Mouse (Mus musculus): ENCODE results near the gene Dnaaf1. TPM values are rescaled to one million over a fixed set of nuclear protein-coding genes. Genes with fewer than 3 reads are reported as not detected.

The Dnaaf1 gene
- polyA plus RNA-seq, 1 experiment from 2014 or later, result 0.06 TPM

DNA sequence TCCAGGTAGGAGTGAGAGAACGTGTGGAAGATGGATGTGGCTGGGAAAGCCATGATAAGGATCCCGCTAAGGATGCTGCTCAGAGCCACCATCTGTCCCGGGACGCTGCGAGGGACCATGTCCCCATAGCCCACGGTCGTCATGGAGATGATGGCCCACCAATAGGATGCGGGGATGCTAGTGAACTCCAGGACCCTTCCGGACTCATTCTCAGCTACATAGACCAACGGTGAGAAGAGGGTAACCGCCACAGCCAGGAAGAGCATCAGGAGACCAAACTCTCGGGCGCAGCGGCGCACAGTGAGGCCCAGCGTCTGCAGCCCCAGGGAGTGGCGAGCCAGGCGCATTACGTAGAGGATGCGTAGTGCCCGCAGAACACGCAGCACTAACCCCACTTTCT lies 50.8 kb downstream of the Dnaaf1 start:
- H3K4me1 ChIP-seq, result no peaks in the 10 kb centered on the region
- no peaks in the 10 kb centered on the region for H3K9me3 ChIP-seq
- no peak for ATAC-seq (ENCODE audit: insufficient number of reproducible peaks, low FRiP score, low TSS enrichment, low read depth)
- no peak overlapping the region for H3K27ac ChIP-seq
- WGBS, result 82% methylated on average over 22 of the region's 22 CpGs
- no peak overlapping the region for H3K9ac ChIP-seq
- H3K27me3 ChIP-seq, result 0 out of 2 replicates have a peak, but pooled peaks cover 2% of the 10 kb centered on the region
- no peak overlapping the region for H3K4me3 ChIP-seq
- H3K4me2 ChIP-seq, result no peak overlapping the region
- H3K36me3 ChIP-seq, result no peaks in the 10 kb centered on the region

DNA sequence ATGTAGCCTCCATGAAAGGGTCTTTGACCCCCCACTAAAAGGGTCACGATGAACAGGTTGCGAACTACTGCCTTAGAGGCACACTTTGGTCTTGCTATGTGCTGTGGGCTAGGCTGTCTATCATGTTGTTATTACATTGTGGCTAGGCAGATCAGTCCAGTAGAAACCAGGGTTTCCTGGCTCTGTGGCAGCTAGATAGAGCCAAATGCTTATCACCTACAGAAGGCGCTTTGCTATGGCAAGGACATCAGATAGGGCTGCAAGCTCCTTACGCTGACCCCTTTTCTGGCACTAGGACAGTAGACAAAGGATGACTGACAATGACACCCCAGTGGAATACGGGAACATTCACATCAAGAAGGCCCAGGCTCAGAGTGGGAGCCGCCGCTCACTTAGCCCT lies 52.2 kb downstream of the Dnaaf1 start:
- H3K27ac ChIP-seq, result no peak overlapping the region
- no peak overlapping the region for H3K9ac ChIP-seq
- 88% methylated on average over 7 of the region's 7 CpGs for WGBS
- no peaks in the 10 kb centered on the region for H3K4me1 ChIP-seq
- peaks cover 2% of the 10 kb centered on the region; the same call in 1 of the 2 replicates for H3K27me3 ChIP-seq
- ATAC-seq (ENCODE audit: insufficient number of reproducible peaks, low FRiP score, low TSS enrichment, low read depth), result no peak
- H3K9me3 ChIP-seq, result no peaks in the 10 kb centered on the region
- no peak overlapping the region for H3K4me2 ChIP-seq
- no peaks in the 10 kb centered on the region for H3K36me3 ChIP-seq
- no peak overlapping the region for H3K4me3 ChIP-seq

DNA sequence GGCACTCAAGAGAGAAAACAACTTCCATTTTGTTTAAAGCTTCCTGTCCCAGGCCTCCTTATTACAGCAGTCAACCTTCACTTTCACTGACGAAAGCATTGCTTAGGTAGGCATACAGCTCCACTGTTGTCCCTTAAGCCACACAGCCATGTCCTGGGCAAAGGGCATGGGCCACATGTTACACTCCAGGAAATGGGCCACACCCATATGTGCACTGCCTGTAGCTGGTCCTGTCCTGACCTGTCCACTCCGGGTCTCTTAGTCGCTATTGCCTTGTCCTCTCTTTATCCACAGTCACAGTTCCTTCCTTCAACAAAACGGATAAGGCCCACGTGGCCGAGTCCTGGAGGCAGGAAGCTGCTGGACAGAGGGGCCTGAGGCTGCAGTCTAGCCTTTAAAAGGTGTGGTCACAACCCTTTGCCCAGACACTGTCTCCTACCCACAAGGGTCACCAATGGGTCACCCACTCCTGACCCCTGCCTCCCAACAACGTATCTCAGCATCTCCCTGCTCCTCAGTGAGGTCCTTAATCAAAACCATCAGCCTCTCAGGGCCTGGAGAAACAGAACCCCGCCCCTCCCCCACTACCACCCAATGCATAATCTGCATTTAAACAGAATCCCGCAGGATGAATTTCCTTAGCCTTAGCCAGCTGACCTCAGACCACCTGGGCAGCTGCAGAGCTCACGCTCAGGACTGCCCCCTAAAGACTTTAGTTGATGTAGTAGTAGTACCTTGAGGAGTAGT lies 52.8 kb downstream of the Dnaaf1 start:
- Histone ChIP-seq H3K9ac (no peak overlapping the region), H3K4me2 (no peak overlapping the region), H3K36me3 (no peaks in the 10 kb centered on the region)

DNA sequence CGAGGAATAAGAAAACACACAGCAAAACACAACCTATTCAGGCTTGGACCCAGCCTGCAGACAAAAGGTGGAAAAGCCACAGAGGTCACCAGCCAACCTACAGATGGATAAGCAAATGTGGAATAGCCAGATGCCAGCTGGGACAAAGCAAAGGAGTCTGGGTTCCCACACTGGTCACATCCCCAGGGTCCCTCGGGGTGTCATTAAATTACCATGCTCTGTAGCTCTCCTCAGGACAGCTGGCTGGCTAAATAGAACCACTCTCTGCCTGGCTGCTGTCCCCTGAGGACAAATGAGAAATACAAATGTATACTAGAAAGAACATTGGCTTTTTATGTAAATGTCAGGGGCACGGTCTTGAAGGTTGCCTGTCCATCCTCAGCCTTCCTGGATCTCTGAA lies 55.8 kb downstream of the Dnaaf1 start:
- 42% methylated on average over 3 of the region's 3 CpGs for WGBS
- Histone ChIP-seq H3K4me3 (no peak overlapping the region), H3K36me3 (no peaks in the 10 kb centered on the region), H3K4me1 (peaks cover 14% of the 10 kb centered on the region), H3K9ac (no peak overlapping the region), H3K4me2 (no peak overlapping the region), H3K27me3 (peaks cover 20% of the 10 kb centered on the region), H3K9me3 (no peaks in the 10 kb centered on the region), H3K27ac (no peak overlapping the region)
- ATAC-seq (ENCODE audit: insufficient number of reproducible peaks, low FRiP score, low TSS enrichment, low read depth), result no peak

More for the DNA sequence above, 52.8 kb downstream of the Dnaaf1 start:
- no peaks in the 10 kb centered on the region for H3K4me1 ChIP-seq
- no peak overlapping the region for H3K4me3 ChIP-seq
- WGBS, result 16% methylated on average over 10 of the region's 10 CpGs
- H3K27me3 ChIP-seq, result peaks cover 5% of the 10 kb centered on the region
- no peak overlapping the region for H3K27ac ChIP-seq
- ATAC-seq (ENCODE audit: insufficient number of reproducible peaks, low FRiP score, low TSS enrichment, low read depth), result no peak
- no peaks in the 10 kb centered on the region for H3K9me3 ChIP-seq

DNA sequence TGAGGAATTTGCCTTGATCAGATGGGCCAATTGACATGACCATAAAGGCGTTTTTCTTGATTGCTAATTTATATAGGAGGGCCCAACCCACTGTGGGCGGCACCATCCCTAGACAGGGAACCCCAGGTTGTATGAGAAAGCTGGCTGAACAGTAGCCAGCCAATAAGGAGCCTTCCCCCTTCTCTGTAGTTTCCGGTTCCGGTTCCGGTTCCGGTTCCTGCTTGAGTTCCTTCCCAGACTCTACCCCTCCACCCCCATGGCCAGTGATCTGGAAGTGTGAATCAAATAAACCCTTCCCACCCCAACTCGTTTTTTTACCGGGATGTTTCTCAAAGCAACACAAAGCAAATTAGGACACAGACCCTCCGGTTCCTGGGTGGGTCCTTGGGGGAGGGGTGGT lies 57.2 kb downstream of the Dnaaf1 start:
- Histone ChIP-seq H3K9ac (no peak overlapping the region), H3K4me3 (no peak overlapping the region), H3K4me2 (no peak overlapping the region), H3K36me3 (no peaks in the 10 kb centered on the region), H3K4me1 (peaks cover 16% of the 10 kb centered on the region), H3K27me3 (peaks cover 20% of the 10 kb centered on the region), H3K9me3 (no peaks in the 10 kb centered on the region), H3K27ac (no peak overlapping the region)
- 75% methylated on average over 9 of the region's 9 CpGs for WGBS
- ATAC-seq (ENCODE audit: insufficient number of reproducible peaks, low FRiP score, low TSS enrichment, low read depth), result no peak

DNA sequence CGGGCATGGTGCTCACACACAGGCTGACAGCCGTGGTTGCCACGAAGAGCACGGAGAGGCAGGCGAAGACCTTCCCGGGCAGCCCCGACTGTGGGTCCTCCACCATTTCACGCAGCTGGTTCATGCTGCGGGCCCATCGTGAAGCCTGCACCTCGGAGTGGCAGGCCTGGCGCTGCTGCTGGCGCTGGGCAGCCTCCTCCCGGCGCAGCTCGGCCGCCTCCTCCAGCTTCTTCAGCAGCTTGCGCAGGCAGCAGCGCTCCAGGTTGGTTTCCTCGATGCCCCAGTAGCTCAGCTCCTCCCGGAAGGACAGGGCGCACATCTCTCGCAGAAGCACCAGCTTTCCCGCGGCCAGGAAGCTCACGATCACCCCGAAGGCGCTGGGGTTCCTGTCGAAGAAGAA lies 57.9 kb downstream of the Dnaaf1 start:
- H3K4me1 ChIP-seq, result peaks cover 16% of the 10 kb centered on the region
- 47% methylated on average over 29 of the region's 29 CpGs for WGBS
- ATAC-seq (ENCODE audit: insufficient number of reproducible peaks, low FRiP score, low TSS enrichment, low read depth), result no peak
- no peaks in the 10 kb centered on the region for H3K9me3 ChIP-seq
- H3K27ac ChIP-seq, result no peak overlapping the region
- no peaks in the 10 kb centered on the region for H3K36me3 ChIP-seq
- peaks cover 20% of the 10 kb centered on the region for H3K27me3 ChIP-seq
- no peak overlapping the region for H3K9ac ChIP-seq
- H3K4me3 ChIP-seq, result no peak overlapping the region
- no peak overlapping the region for H3K4me2 ChIP-seq

DNA sequence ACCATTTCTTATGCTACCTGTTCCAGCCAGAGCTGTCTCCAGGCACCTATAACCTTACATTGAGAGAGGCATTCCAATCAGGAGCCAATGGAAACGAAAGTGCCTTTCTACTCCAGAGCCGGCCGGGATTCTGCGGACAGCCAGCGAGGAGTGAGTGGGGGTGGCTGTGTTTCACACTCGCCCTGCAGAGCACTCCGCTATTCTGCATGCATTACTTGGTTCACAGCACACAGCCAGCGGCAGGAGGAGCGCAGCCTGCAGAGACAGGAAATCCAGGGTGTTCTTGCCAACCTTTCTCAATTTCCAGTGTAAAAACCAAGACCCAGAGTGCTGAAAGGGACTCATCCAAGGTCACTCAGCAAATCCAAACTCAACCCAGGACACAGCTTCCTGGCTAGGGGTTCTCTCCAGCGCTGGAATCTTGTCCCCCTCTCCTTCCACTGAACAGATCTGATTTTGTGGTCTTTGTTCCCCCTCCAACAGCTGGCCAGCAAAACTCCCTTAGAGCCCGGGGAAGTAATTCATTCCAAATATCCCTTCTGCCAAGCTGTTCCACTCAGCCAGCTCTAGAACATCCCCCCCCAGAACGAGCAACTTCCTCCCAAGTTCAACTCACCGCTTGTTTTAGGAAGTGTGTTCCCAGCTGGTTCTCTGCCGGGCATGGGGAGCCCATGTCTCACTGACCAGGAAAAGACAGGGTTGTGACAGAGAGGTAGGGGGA lies 59.7 kb downstream of the Dnaaf1 start:
- Histone ChIP-seq H3K4me1 (peaks cover 16% of the 10 kb centered on the region), H3K27ac (peak overlapping the region; percentile 59; the same call in 1 of the 2 replicates), H3K4me2 (no peak overlapping the region), H3K27me3 (peaks cover 18% of the 10 kb centered on the region), H3K9ac (no peak overlapping the region), H3K9me3 (no peaks in the 10 kb centered on the region), H3K36me3 (no peaks in the 10 kb centered on the region), H3K4me3 (no peak overlapping the region)
- WGBS, result 25% methylated on average over 14 of the region's 14 CpGs
- ATAC-seq (ENCODE audit: insufficient number of reproducible peaks, low FRiP score, low TSS enrichment, low read depth), result peak; percentile 36; the same call in 1 of the 2 replicates

DNA sequence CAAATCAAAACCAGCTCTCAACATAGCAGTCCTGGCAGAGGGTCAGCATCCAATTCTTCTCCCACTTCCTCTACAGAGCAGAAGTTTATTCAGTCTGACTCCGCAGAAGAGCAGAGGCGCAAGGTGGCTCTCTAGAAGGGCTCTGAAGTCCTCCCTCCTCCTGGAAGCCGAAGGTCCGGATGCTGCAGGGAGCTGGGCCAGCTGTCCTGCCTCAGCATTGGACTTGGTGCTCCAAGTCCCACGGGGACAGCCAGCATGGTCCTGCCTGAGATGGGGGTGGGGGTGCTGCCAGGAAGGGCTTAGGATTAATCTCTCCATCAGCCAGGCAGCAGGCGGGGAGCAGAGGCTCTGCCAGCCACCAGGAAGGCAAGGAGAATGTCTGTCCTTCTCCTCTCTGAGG lies 60.3 kb downstream of the Dnaaf1 start, which contains the start of gene Kcng4:
Gene Kcng4, minus strand, starts transcription at position 303 of the 400 bp plus-strand sequence.
- Histone ChIP-seq H3K27ac (peak within 1 kb of the TSS; percentile 59; the same call in 1 of the 2 replicates), H3K27me3 (peaks cover 18% of the 10 kb centered on the region), H3K4me2 (no peak within 1 kb of the TSS), H3K36me3 (no peaks in the 10 kb centered on the region), H3K9me3 (no peaks in the 10 kb centered on the region), H3K9ac (no peak within 1 kb of the TSS), H3K4me1 (peaks cover 16% of the 10 kb centered on the region), H3K4me3 (no peak within 1 kb of the TSS)
- no peak for ATAC-seq (ENCODE audit: insufficient number of reproducible peaks, low FRiP score, low TSS enrichment, low read depth)
- WGBS, result 46% methylated on average over 6 of the region's 6 CpGs

DNA sequence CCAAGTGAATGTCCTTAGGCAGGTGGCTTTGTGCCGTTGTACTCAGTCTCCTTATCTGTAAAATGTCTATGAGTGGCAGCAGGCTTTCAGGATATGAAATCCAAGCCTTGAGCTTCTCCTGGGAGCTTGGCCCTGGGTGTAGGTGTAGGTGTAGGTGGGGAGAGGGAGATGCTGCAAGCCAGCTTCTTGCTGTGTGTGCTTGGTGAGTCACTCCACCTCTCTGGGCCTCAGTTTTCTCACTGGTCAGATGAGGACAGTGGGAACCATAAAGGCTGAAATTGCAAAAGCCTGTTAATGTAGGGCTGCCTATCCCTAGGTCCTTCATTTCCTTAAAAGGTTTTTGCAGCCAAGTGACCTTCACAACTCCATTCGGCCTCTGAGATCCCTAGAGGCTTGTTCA lies 60.9 kb downstream of the Dnaaf1 start:
- WGBS, result 57% methylated on average over 2 of the region's 2 CpGs
- Histone ChIP-seq H3K36me3 (no peaks in the 10 kb centered on the region), H3K9me3 (no peaks in the 10 kb centered on the region), H3K4me3 (no peak overlapping the region), H3K4me2 (no peak overlapping the region), H3K4me1 (peaks cover 16% of the 10 kb centered on the region), H3K27ac (no peak overlapping the region), H3K9ac (no peak overlapping the region), H3K27me3 (peaks cover 18% of the 10 kb centered on the region)
- ATAC-seq (ENCODE audit: insufficient number of reproducible peaks, low FRiP score, low TSS enrichment, low read depth), result no peak

DNA sequence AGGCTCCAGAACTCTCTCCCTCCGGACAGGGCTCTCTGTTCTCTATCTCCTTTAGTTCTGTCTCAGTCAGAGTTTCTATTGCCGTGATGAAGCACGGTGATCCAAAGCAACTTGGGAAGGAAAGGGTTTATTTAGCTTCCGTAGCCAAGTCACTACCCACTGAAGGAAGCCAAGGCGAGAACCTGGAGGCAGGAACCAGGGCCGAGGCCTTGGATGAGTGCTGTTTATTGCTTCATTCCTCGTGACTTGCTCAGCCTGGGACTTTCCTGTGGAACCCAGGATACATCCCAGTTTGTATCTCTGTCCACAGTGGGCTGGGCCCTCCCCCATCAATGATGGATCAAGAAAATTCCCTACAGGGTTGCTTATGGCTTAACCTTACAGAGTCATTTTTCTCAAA lies 61.7 kb downstream of the Dnaaf1 start:
- peaks cover 18% of the 10 kb centered on the region for H3K27me3 ChIP-seq

DNA sequence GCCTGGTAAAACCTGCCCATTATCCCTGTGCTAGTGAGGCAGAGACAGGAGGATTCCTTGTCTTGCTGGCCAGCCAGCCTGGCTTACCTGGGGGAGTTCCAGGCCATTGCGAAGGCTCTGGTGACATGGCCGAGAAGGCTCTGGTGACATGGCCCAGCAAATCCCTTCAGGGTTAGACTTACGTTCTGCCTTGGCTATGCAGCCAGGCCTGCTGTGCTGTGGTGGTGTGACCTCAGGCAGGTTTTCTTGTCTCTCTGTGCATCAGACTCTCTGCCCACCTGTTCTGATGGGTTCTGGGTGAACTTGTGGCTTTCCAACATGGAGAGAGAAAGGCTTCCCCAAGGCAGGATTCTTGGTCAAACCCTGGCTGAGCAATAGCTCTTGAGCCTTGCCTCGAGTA lies 62.3 kb downstream of the Dnaaf1 start:
- Histone ChIP-seq H3K27me3 (peaks cover 18% of the 10 kb centered on the region), H3K27ac (no peak overlapping the region), H3K36me3 (no peaks in the 10 kb centered on the region), H3K9me3 (no peaks in the 10 kb centered on the region), H3K4me3 (no peak overlapping the region), H3K4me1 (peaks cover 16% of the 10 kb centered on the region), H3K4me2 (no peak overlapping the region), H3K9ac (no peak overlapping the region)
- WGBS, result 81% methylated on average over 4 of the region's 4 CpGs
- ATAC-seq (ENCODE audit: insufficient number of reproducible peaks, low FRiP score, low TSS enrichment, low read depth), result no peak

More for the DNA sequence above, 61.7 kb downstream of the Dnaaf1 start:
- ATAC-seq (ENCODE audit: insufficient number of reproducible peaks, low FRiP score, low TSS enrichment, low read depth), result no peak
- Histone ChIP-seq H3K36me3 (no peaks in the 10 kb centered on the region), H3K4me2 (no peak overlapping the region), H3K4me3 (no peak overlapping the region), H3K4me1 (peaks cover 16% of the 10 kb centered on the region), H3K9ac (no peak overlapping the region), H3K9me3 (no peaks in the 10 kb centered on the region), H3K27ac (no peak overlapping the region)
- 49% methylated on average over 7 of the region's 7 CpGs for WGBS

DNA sequence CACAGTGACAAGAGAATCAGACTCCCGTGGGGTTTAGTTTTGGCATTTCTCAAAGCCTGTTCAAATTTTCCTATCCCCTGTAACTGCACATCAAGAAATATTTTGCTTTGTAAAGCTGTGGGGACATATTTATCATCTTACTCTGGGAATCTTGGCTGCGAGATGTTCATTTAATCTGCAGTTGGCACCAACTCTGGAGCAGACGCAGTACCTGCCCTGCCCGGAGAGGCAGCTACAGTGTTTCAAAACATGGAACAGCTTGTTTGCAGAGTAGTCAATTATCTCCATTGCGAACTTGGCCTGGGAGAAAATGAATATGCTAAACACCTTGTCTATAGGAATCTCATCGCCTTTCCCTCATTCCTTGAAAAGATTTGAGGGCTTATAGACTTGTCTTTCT lies 63.2 kb downstream of the Dnaaf1 start:
- Histone ChIP-seq H3K36me3 (no peaks in the 10 kb centered on the region), H3K27ac (no peak overlapping the region), H3K4me1 (peaks cover 16% of the 10 kb centered on the region), H3K4me2 (no peak overlapping the region), H3K9ac (no peak overlapping the region), H3K27me3 (peaks cover 10% of the 10 kb centered on the region), H3K4me3 (no peak overlapping the region), H3K9me3 (no peaks in the 10 kb centered on the region)
- WGBS, result 73% methylated on average over 6 of the region's 6 CpGs
- no peak for ATAC-seq (ENCODE audit: insufficient number of reproducible peaks, low FRiP score, low TSS enrichment, low read depth)
